23 mouse cellular contexts compared by ENCODE assay signal in the genomic region with DNA sequence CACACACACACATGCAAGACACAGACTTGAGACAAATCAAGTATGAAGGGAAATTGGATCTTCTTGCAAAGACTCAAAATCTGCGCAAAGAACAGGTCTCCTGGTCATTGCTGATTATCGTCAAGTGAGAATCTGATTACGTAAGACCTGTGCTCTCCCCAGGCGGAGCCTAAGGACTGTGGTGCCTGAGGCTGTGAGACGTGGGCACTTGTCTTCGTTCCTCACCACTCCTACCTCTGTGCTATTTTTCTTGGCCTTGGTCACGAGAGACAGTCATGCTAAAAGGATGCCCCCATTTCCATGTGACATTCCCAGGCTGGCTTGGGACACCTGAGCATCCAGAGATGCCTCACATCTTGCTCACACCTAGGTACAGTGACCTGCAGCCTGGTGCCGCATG. TPM values are rescaled to one million over a fixed set of nuclear protein-coding genes. Genes with fewer than 3 reads are reported as not detected.
DNase-seq lines count a peak whose midpoint lies in the region; ATAC-seq and TF ChIP-seq lines count a peak whose summit lies in the region.
"Had no signal": no experiment of that assay in that cellular context is flagged by ENCODE, and none has a peak within 500 bp of the region (broad histone marks: within the 10 kb centered on the region; RNA-seq: fewer than 3 reads in every experiment).

No protein-coding gene starts in this region.

- no peak for TF ChIP-seq POLR2A in cerebellum, adult 2 months (IDR thresholded peaks at IDR 0.05; ENCODE audit: borderline replicate concordance, insufficient read depth, low read length)

- peaks cover 45% of the 10 kb centered on the region for H3K36me3 ChIP-seq in G1E (replicated peaks)
- peaks cover 14% of the 10 kb centered on the region; the same call in 1 of the 2 replicates for H3K36me3 ChIP-seq in limb, embryonic 10.5 days
- H3K36me3 ChIP-seq: embryonic facial prominence, embryonic 13.5 days; heart, embryonic 15.5 days; hindbrain, embryonic 13.5 days had no signal

- intact Hi-C loops in left cerebral cortex, adult 2 months (cut with DNase I), result no loop called here
- intact Hi-C loops in left cerebral cortex, postnatal 10 days (cut with DNase I), result no loop called here

- peaks cover 87% of the 10 kb centered on the region for H3K4me1 ChIP-seq in G1E (ENCODE audit: insufficient read depth, low read depth, low read length)
- H3K4me1 ChIP-seq in limb, embryonic 10.5 days, result peaks cover 38% of the 10 kb centered on the region
- H3K4me1 ChIP-seq in cerebellum, adult 2 months (ENCODE audit: control insufficient read depth, insufficient read depth, low read length), result no peaks in the 10 kb centered on the region
- H3K4me1 ChIP-seq: forebrain, embryonic 13.5 days; heart, embryonic 15.5 days had no signal

- H3K4me3 ChIP-seq in left cerebral cortex, adult 2 months, result no peak overlapping the region
- peak overlapping the region; percentile 31; the same call in 1 of the 2 replicates for H3K4me3 ChIP-seq in G1E (ENCODE audit: low read depth, low read length)
- H3K4me3 ChIP-seq in limb, embryonic 10.5 days, result no peak overlapping the region
- H3K4me3 ChIP-seq in cerebellum, adult 2 months (replicated peaks; ENCODE audit: insufficient read depth, low read depth, low read length), result no peak overlapping the region
- H3K4me3 ChIP-seq: embryonic facial prominence, embryonic 13.5 days; forebrain, embryonic 13.5 days; heart, embryonic 15.5 days; hindbrain, embryonic 13.5 days had no signal

- no peaks in the 10 kb centered on the region for H3K9me3 ChIP-seq in G1E (replicated peaks)
- H3K9me3 ChIP-seq in limb, embryonic 10.5 days (replicated peaks), result no peaks in the 10 kb centered on the region
- H3K9me3 ChIP-seq: embryonic facial prominence, embryonic 13.5 days; forebrain, embryonic 13.5 days; heart, embryonic 15.5 days; hindbrain, embryonic 13.5 days had no signal

- TF ChIP-seq CTCF in left cerebral cortex, adult 2 months (IDR thresholded peaks at IDR 0.05), result no peak
- no peak for TF ChIP-seq CTCF in G1E (IDR thresholded peaks at IDR 0.05; ENCODE audit: low read depth, low read length)
- no peak for TF ChIP-seq CTCF in cerebellum, adult 2 months (IDR thresholded peaks at IDR 0.05; ENCODE audit: borderline replicate concordance, insufficient read depth, low read depth, low read length)

- no peak for ATAC-seq in G1E (ENCODE audit: extremely low read depth, insufficient number of reproducible peaks, low FRiP score, poor library complexity, severe bottlenecking)
- ATAC-seq: CD4-positive, CD25-positive, alpha-beta regulatory T cell, adult 4 months; forebrain, embryonic 13.5 days; forebrain, postnatal 0 days; hindbrain, postnatal 0 days had no signal

- H3K27me3 ChIP-seq in G1E (ENCODE audit: insufficient read depth, low read length), result no peaks in the 10 kb centered on the region
- H3K27me3 ChIP-seq in limb, embryonic 10.5 days (ENCODE audit: low read depth, poor library complexity, severe bottlenecking), result no peaks in the 10 kb centered on the region
- no peaks in the 10 kb centered on the region for H3K27me3 ChIP-seq in cerebellum, adult 2 months (ENCODE audit: control insufficient read depth, insufficient read depth, low read length)
- H3K27me3 ChIP-seq: forebrain, embryonic 13.5 days; heart, embryonic 15.5 days; hindbrain, embryonic 13.5 days had no signal

- WGBS in limb, embryonic 10.5 days, result 90% methylated on average over 8 of the region's 8 CpGs
- WGBS in cerebellum, adult 2 months, result 92% methylated on average over 8 of the region's 8 CpGs

- no peak for DNase-seq in left cerebral cortex, adult 2 months (ENCODE audit: extremely low spot score in 1 of 2, low spot score in 2 of 2)
- DNase-seq in left cerebral cortex, postnatal 10 days (ENCODE audit: extremely low spot score in 1 of 2, low spot score in 2 of 2), result no peak
- DNase-seq in 416B (ENCODE audit: low read depth) (peak; percentile 56), G1E (ENCODE audit: low spot score) (no peak)
- DNase-seq in limb, embryonic 10.5 days (ENCODE audit: low spot score), result no peak
- no peak for DNase-seq in cerebellum, adult 2 months
- no peak for DNase-seq in ovary, adult 18-20 months (ENCODE audit: low spot score)
- DNase-seq in heart, adult 9 months (ENCODE audit: low spot score in 2 of 2), result no peak
- DNase-seq: adrenal gland, postnatal 10 days; B cell, adult 2 months; cerebellum, adult 11-12 months; cerebellum, adult 9-11 months; cerebellum, postnatal 36 days; forebrain, postnatal 0 days; gastrocnemius, postnatal 36 days; heart, adult 18-20 months; heart, postnatal 14 days had no signal

- peak overlapping the region; percentile 83 for H3K27ac ChIP-seq in left cerebral cortex, adult 2 months
- H3K27ac ChIP-seq in limb, embryonic 10.5 days, result peak overlapping the region; percentile 10; the same call in 1 of the 2 replicates
- no peak overlapping the region for H3K27ac ChIP-seq in cerebellum, adult 2 months (ENCODE audit: insufficient read depth, low read length)
- H3K27ac ChIP-seq: embryonic facial prominence, embryonic 13.5 days; forebrain, embryonic 13.5 days; heart, embryonic 15.5 days; hindbrain, embryonic 13.5 days; hindbrain, postnatal 0 days had no signal

RNA-seq across cellular contexts. Expression of a gene that starts 30.2 kb away (rescaled TPM):
- total RNA-seq in left cerebral cortex, adult 2 months (2021), result 100 to 1,000 TPM in 1 of 2 experiments, 10 to 100 TPM in 1; 92.9 to 111 TPM
- total RNA-seq in left cerebral cortex, postnatal 10 days (2021), result 10 to 100 TPM; 32.2 to 47.0 TPM
- total RNA-seq in G1E (2014; fragmentation: Nextera tagmentation), result 35.0 and 45.5 TPM in 2 replicates
- total RNA-seq in G1E (2017), result 9.7 and 10.6 TPM in 2 replicates
- polyA plus RNA-seq in G1E (2012), result 18.4 and 20.0 TPM in 2 replicates
- 19.7 and 29.3 TPM in 2 replicates for polyA plus RNA-seq in limb, embryonic 10.5 days (2016; fragmentation: Nextera tagmentation; extraction: Ambion mirVana)
- polyA plus RNA-seq in cerebellum, adult 2 months (2012; rRNA removed), result 5.0 and 8.5 TPM in 2 replicates
- polyA plus RNA-seq: CD4-positive, CD25-positive, alpha-beta regulatory T cell, adult 4 months had no signal
